Mouse (Mus musculus) hindbrain, embryonic 13.5 days (tissue): ENCODE results near the gene Ier5. TPM values are rescaled to one million over a fixed set of nuclear protein-coding genes. Genes with fewer than 3 reads are reported as not detected.

Source experiments
- ATAC-seq: fragments of 200-750 bp; cut with Nextera tagmentation; 2 replicates; pipeline ENCODE4 v1.8.0; 2017; ENCODE audit warnings: moderate TSS enrichment; ENCODE audit not compliant: low FRiP score
- H3K27ac ChIP-seq: fragments of 300-500 bp; sonication (generic); 2 replicates; pipeline ENCODE4 v1.5.1; 2015; ENCODE audit warnings: inconsistent platforms, mild to moderate bottlenecking, moderate library complexity
- H3K27me3 ChIP-seq: fragments of 300-500 bp; sonication (generic); 2 replicates; pipeline ENCODE4 v1.6.1; 2015; ENCODE audit warnings: mild to moderate bottlenecking, inconsistent platforms
- H3K36me3 ChIP-seq: fragments of 300-500 bp; sonication (generic); 2 replicates; pipeline ENCODE4 v1.6.1; 2015; ENCODE audit warnings: mild to moderate bottlenecking, inconsistent platforms
- H3K4me1 ChIP-seq: fragments of 300-500 bp; sonication (generic); replicated peaks from 2 replicates; pipeline ENCODE4 v1.6.1; 2015; ENCODE audit warnings: inconsistent platforms
- H3K4me2 ChIP-seq: fragments of 300-500 bp; sonication (generic); 2 replicates; pipeline ENCODE4 v1.6.1; 2015; ENCODE audit warnings: inconsistent platforms, mild to moderate bottlenecking, moderate library complexity
- H3K4me3 ChIP-seq: fragments of 300-500 bp; sonication (generic); 2 replicates; pipeline ENCODE4 v1.5.1; 2015; ENCODE audit warnings: mild to moderate bottlenecking, inconsistent platforms
- H3K9ac ChIP-seq: fragments of 300-500 bp; sonication (generic); 2 replicates; pipeline ENCODE4 v1.6.1; 2015; ENCODE audit warnings: mild to moderate bottlenecking, inconsistent platforms
- H3K9me3 ChIP-seq: fragments of 300-500 bp; sonication (generic); 2 replicates; pipeline ENCODE4 v1.6.1; 2016; ENCODE audit warnings: inconsistent platforms
- WGBS: fragments of 180-500 bp; shearing (Covaris S2); methylation state at CpG from one replicate; pipeline ENCODE4 v1.1.7; 2015; 5-methylcytosine and 5-hydroxymethylcytosine counted together
- polyA plus RNA-seq: library from polyadenylated mRNA; unstranded; fragments of >200 nt; fragmentation: Nextera tagmentation; extraction: Ambion mirVana; gene quantifications from 2 replicates; pipeline ENCODE4 v1.2.1, GENCODE M21; 2015

Ier5 gene
- polyA plus RNA-seq, 1 experiment from 2014 or later = 8.8 TPM

- no peaks in the 10 kb centered on the region for H3K36me3 ChIP-seq
- H3K4me3 ChIP-seq = peak overlapping the region; percentile 99
- H3K4me2 ChIP-seq = peak overlapping the region; percentile 85
- H3K9me3 ChIP-seq = no peaks in the 10 kb centered on the region
- WGBS = 27% methylated on average over 6 of the region's 6 CpGs
- H3K9ac ChIP-seq = peak overlapping the region; percentile 100; the same call in 1 of the 2 replicates
- peaks cover 42% of the 10 kb centered on the region for H3K4me1 ChIP-seq
- H3K27me3 ChIP-seq = no peaks in the 10 kb centered on the region
- no peak for ATAC-seq
- H3K27ac ChIP-seq = no peak overlapping the region
Observed at GRCm38 (mm10) chr1:155097354-155097753, 2.1 kb downstream of the Ier5 start.

GRCm38 (mm10) chr1:155096620-155097261, 2.7 kb downstream of the Ier5 start:
- Histone ChIP-seq H3K9ac (no peak overlapping the region), H3K36me3 (no peaks in the 10 kb centered on the region), H3K27ac (no peak overlapping the region), H3K4me2 (peak overlapping the region; percentile 85), H3K9me3 (no peaks in the 10 kb centered on the region), H3K4me3 (peak overlapping the region; percentile 99), H3K4me1 (peaks cover 48% of the 10 kb centered on the region), H3K27me3 (no peaks in the 10 kb centered on the region)
- WGBS = 81% methylated on average over 4 of the region's 4 CpGs
- no peak for ATAC-seq

- Histone ChIP-seq H3K4me1 (peaks cover 49% of the 10 kb centered on the region), H3K4me2 (no peak overlapping the region), H3K4me3 (no peak overlapping the region), H3K36me3 (no peaks in the 10 kb centered on the region), H3K27me3 (no peaks in the 10 kb centered on the region), H3K9me3 (no peaks in the 10 kb centered on the region), H3K9ac (no peak overlapping the region), H3K27ac (0 out of 2 replicates have a peak overlapping the region, but pooled peaks have one; percentile 70)
- WGBS = 49% methylated on average over 9 of the region's 9 CpGs
- ATAC-seq = no peak
Observed at GRCm38 (mm10) chr1:155093971-155094707, 5.3 kb downstream of the Ier5 start.

- no peak overlapping the region for H3K9ac ChIP-seq
- H3K4me1 ChIP-seq = peaks cover 49% of the 10 kb centered on the region
- no peaks in the 10 kb centered on the region for H3K36me3 ChIP-seq
- ATAC-seq = no peak; the same call in 1 of the 2 replicates
- peak overlapping the region; percentile 70 for H3K27ac ChIP-seq
- no peak overlapping the region for H3K4me3 ChIP-seq
- H3K4me2 ChIP-seq = no peak overlapping the region
- H3K9me3 ChIP-seq = no peaks in the 10 kb centered on the region
- no peaks in the 10 kb centered on the region for H3K27me3 ChIP-seq
- WGBS = 23% methylated on average over 4 of the region's 4 CpGs
Observed at GRCm38 (mm10) chr1:155093145-155093791, 6.2 kb downstream of the Ier5 start.

GRCm38 (mm10) chr1:155091842-155092800, 7.3 kb downstream of the Ier5 start:
- Histone ChIP-seq H3K36me3 (no peaks in the 10 kb centered on the region), H3K4me3 (no peak overlapping the region), H3K9me3 (no peaks in the 10 kb centered on the region), H3K4me2 (0 out of 2 replicates have a peak overlapping the region, but pooled peaks have one; percentile 15), H3K9ac (no peak overlapping the region), H3K27ac (peak overlapping the region; percentile 70), H3K4me1 (peaks cover 42% of the 10 kb centered on the region), H3K27me3 (no peaks in the 10 kb centered on the region)
- 18% methylated on average over 14 of the region's 14 CpGs for WGBS
- ATAC-seq = peak; percentile 85

- WGBS = 75% methylated on average over 7 of the region's 7 CpGs
- Histone ChIP-seq H3K27ac (no peak overlapping the region; the same call in 1 of the 2 replicates), H3K4me1 (peaks cover 42% of the 10 kb centered on the region), H3K36me3 (no peaks in the 10 kb centered on the region), H3K9me3 (no peaks in the 10 kb centered on the region), H3K4me3 (no peak overlapping the region), H3K9ac (no peak overlapping the region), H3K4me2 (no peak overlapping the region), H3K27me3 (no peaks in the 10 kb centered on the region)
- ATAC-seq = no peak
Observed at GRCm38 (mm10) chr1:155091374-155091841, 8.0 kb downstream of the Ier5 start.

- Histone ChIP-seq H3K9me3 (no peaks in the 10 kb centered on the region), H3K4me2 (no peak overlapping the region), H3K9ac (no peak overlapping the region), H3K27me3 (no peaks in the 10 kb centered on the region), H3K4me1 (peaks cover 46% of the 10 kb centered on the region), H3K4me3 (no peak overlapping the region), H3K27ac (no peak overlapping the region), H3K36me3 (no peaks in the 10 kb centered on the region)
- ATAC-seq = no peak
- 83% methylated on average over 1 of the region's 1 CpGs for WGBS
Observed at GRCm38 (mm10) chr1:155090736-155091135, 8.7 kb downstream of the Ier5 start.

GRCm38 (mm10) chr1:155090327-155090726, 9.1 kb downstream of the Ier5 start:
- no peaks in the 10 kb centered on the region for H3K36me3 ChIP-seq
- H3K9ac ChIP-seq = no peak overlapping the region
- no peak for ATAC-seq
- H3K9me3 ChIP-seq = no peaks in the 10 kb centered on the region
- no peak overlapping the region for H3K4me3 ChIP-seq
- peaks cover 46% of the 10 kb centered on the region for H3K4me1 ChIP-seq
- no peaks in the 10 kb centered on the region for H3K27me3 ChIP-seq
- H3K27ac ChIP-seq = no peak overlapping the region
- 87% methylated on average over 7 of the region's 7 CpGs for WGBS
- no peak overlapping the region for H3K4me2 ChIP-seq

- no peaks in the 10 kb centered on the region for H3K36me3 ChIP-seq
- WGBS = 75% methylated on average over 16 of the region's 16 CpGs
- no peak overlapping the region for H3K4me3 ChIP-seq
- no peak overlapping the region for H3K9ac ChIP-seq
- H3K4me2 ChIP-seq = no peak overlapping the region
- H3K4me1 ChIP-seq = peaks cover 59% of the 10 kb centered on the region
- H3K27ac ChIP-seq = no peak overlapping the region
- H3K9me3 ChIP-seq = no peaks in the 10 kb centered on the region
- no peaks in the 10 kb centered on the region for H3K27me3 ChIP-seq
- ATAC-seq = no peak
Observed at GRCm38 (mm10) chr1:155088847-155089603, 10.4 kb downstream of the Ier5 start.

- H3K9me3 ChIP-seq = no peaks in the 10 kb centered on the region
- 92% methylated on average over 4 of the region's 4 CpGs for WGBS
- peaks cover 55% of the 10 kb centered on the region for H3K4me1 ChIP-seq
- H3K27me3 ChIP-seq = no peaks in the 10 kb centered on the region
- no peak overlapping the region for H3K4me2 ChIP-seq
- ATAC-seq = no peak
- H3K9ac ChIP-seq = no peak overlapping the region
- H3K36me3 ChIP-seq = no peaks in the 10 kb centered on the region
- no peak overlapping the region for H3K4me3 ChIP-seq
- no peak overlapping the region for H3K27ac ChIP-seq
Observed at GRCm38 (mm10) chr1:155088046-155088445, 11.4 kb downstream of the Ier5 start.

GRCm38 (mm10) chr1:155086893-155087292, 12.5 kb downstream of the Ier5 start:
- H3K4me3 ChIP-seq = no peak overlapping the region
- peak overlapping the region; percentile 75 for H3K27ac ChIP-seq
- H3K36me3 ChIP-seq = no peaks in the 10 kb centered on the region
- no peaks in the 10 kb centered on the region for H3K27me3 ChIP-seq
- peak overlapping the region; percentile 40; the same call in 1 of the 2 replicates for H3K9ac ChIP-seq
- ATAC-seq = no peak
- no peak overlapping the region for H3K4me2 ChIP-seq
- WGBS = 18% methylated on average over 4 of the region's 4 CpGs
- H3K4me1 ChIP-seq = peaks cover 54% of the 10 kb centered on the region
- no peaks in the 10 kb centered on the region for H3K9me3 ChIP-seq
